ENCODE assay signal across 26 mouse cellular contexts in genomic region chr10:10659161-10659560, GRCm38 (mm10). TPM values are rescaled to one million over a fixed set of nuclear protein-coding genes. Genes with fewer than 3 reads are reported as not detected.
DNase-seq lines count a peak whose midpoint lies in the region; ATAC-seq lines count a peak whose summit lies in the region.
"Had no signal": no experiment of that assay in that cellular context is flagged by ENCODE, and none has a peak within 500 bp of the region (broad histone marks: within the 10 kb centered on the region; RNA-seq: fewer than 3 reads in every experiment).

No protein-coding gene starts in this region.

- H3K4me1 ChIP-seq in midbrain, embryonic 15.5 days = no peaks in the 10 kb centered on the region
- H3K4me1 ChIP-seq: embryonic facial prominence, embryonic 12.5 days; forebrain, embryonic 12.5 days; hindbrain, embryonic 15.5 days had no signal

- no peaks in the 10 kb centered on the region for H3K36me3 ChIP-seq in midbrain, embryonic 15.5 days (replicated peaks)
- H3K36me3 ChIP-seq: embryonic facial prominence, embryonic 12.5 days; forebrain, embryonic 12.5 days; heart, embryonic 13.5 days; hindbrain, embryonic 15.5 days had no signal

- whole genome bisulfite sequencing in midbrain, embryonic 15.5 days = 88% methylated on average over 3 of the region's 3 CpGs

- H3K9ac ChIP-seq in midbrain, embryonic 15.5 days = no peak overlapping the region
- H3K9ac ChIP-seq: embryonic facial prominence, embryonic 12.5 days; forebrain, embryonic 12.5 days; forebrain, postnatal 0 days; heart, embryonic 13.5 days; hindbrain, embryonic 15.5 days had no signal

- H3K4me3 ChIP-seq in midbrain, embryonic 15.5 days = no peak overlapping the region
- H3K4me3 ChIP-seq: embryonic facial prominence, embryonic 12.5 days; forebrain, embryonic 12.5 days; heart, embryonic 13.5 days; hindbrain, embryonic 15.5 days had no signal

- DNase-seq in brain, adult 2 months (ENCODE audit: low read depth, low spot score) = peak; percentile 91
- peak; percentile 38 to 44 for DNase-seq in cerebellum, adult 18-20 months
- DNase-seq in cerebellum, adult 9-11 months = peak; percentile 72
- peak; percentile 14 to 50 for DNase-seq in cerebellum, postnatal 36 days
- DNase-seq in adrenal gland, adult 18-20 months (ENCODE audit: low spot score in 2 of 2) = no peak
- DNase-seq: adrenal gland, adult 8-10 months; adrenal gland, postnatal 36 days; forebrain, postnatal 0 days; gastrocnemius, postnatal 14 days; heart, postnatal 36 days; kidney, adult 2 months had no signal

- no peak overlapping the region for H3K27ac ChIP-seq in midbrain, embryonic 15.5 days
- H3K27ac ChIP-seq: embryonic facial prominence, embryonic 12.5 days; forebrain, embryonic 12.5 days; heart, embryonic 13.5 days; hindbrain, embryonic 15.5 days had no signal

- H3K27me3 ChIP-seq in midbrain, embryonic 15.5 days (replicated peaks) = no peaks in the 10 kb centered on the region
- H3K27me3 ChIP-seq: embryonic facial prominence, embryonic 12.5 days; forebrain, embryonic 12.5 days; heart, embryonic 13.5 days; hindbrain, embryonic 15.5 days had no signal

- no peaks in the 10 kb centered on the region for H3K9me3 ChIP-seq in midbrain, embryonic 15.5 days
- H3K9me3 ChIP-seq: embryonic facial prominence, embryonic 12.5 days; forebrain, embryonic 12.5 days; heart, embryonic 13.5 days; hindbrain, embryonic 15.5 days had no signal

- ATAC-seq in granulocyte monocyte progenitor cell, adult 5-6 weeks (replicated peaks; ENCODE audit: poor library complexity, severe bottlenecking) = no peak
- ATAC-seq in midbrain, embryonic 15.5 days (replicated peaks) = no peak
- ATAC-seq: forebrain, postnatal 0 days; intestine, embryonic 16.5 days had no signal

- no peak overlapping the region for H3K4me2 ChIP-seq in midbrain, embryonic 15.5 days
- H3K4me2 ChIP-seq: embryonic facial prominence, embryonic 12.5 days; forebrain, embryonic 12.5 days; heart, embryonic 13.5 days; hindbrain, embryonic 15.5 days had no signal

RNA-seq across cellular contexts. Expression of gene Gm10944, which starts 22.0 kb away (rescaled TPM):
- total RNA-seq in adrenal gland, adult 18-20 months (2021) = not detected
- not detected in 2 replicates for total RNA-seq in granulocyte monocyte progenitor cell, adult 5-6 weeks (2014; fragmentation: Nextera tagmentation)
- total RNA-seq in granulocyte monocyte progenitor cell, adult 5-6 weeks (2017) = not detected in 2 replicates
- polyA plus RNA-seq in midbrain, embryonic 15.5 days (2015; fragmentation: Nextera tagmentation; extraction: Ambion mirVana) = not detected in 2 replicates
- total RNA-seq: adrenal gland, adult 8-10 months; adrenal gland, postnatal 36 days; ES-E14; forebrain, postnatal 0 days; gastrocnemius, adult 18-20 months; gastrocnemius, postnatal 14 days; heart, adult 8-10 months; heart, postnatal 36 days had no signal
- polyA plus RNA-seq: brain, embryonic 14.5 days; cortical plate, adult 2 months; embryonic facial prominence, embryonic 12.5 days; forebrain, embryonic 12.5 days; forebrain, postnatal 0 days; gonadal fat pad, adult 2 months; heart, embryonic 13.5 days; heart, postnatal 0 days; hindbrain, embryonic 11.5 days; hindbrain, embryonic 15.5 days; intestine, embryonic 16.5 days; kidney, adult 2 months had no signal

Comparison
In these comparisons a context has a peak if more than half of its experiments do, and no peak if none do; other contexts are left out.
1. DNase-seq: peak in brain, adult 2 months (single experiment), cerebellum, adult 18-20 months (2 of 2), cerebellum, adult 9-11 months (single experiment) and cerebellum, postnatal 36 days (2 of 2); none in adrenal gland, adult 18-20 months (0 of 2).